Mouse (Mus musculus): Measurements from ENCODE around the gene Dicer1. TPM values are rescaled to one million over a fixed set of nuclear protein-coding genes. Genes with fewer than 3 reads are reported as not detected.

Gene Dicer1
- total RNA-seq, 2 experiments from 2014 or later, result 44.0 to 44.3 TPM

GRCm38 (mm10) chr12:104679121-104679818 is 72.5 kb downstream of the Dicer1 start:
- DNase-seq, result no peak
- intact Hi-C loops (cut with DNase I), result no loop called here

GRCm38 (mm10) chr12:104678462-104678861 is 73.3 kb downstream of the Dicer1 start:
- intact Hi-C loops (cut with DNase I), result no loop called here
- DNase-seq, result no peak

DNA sequence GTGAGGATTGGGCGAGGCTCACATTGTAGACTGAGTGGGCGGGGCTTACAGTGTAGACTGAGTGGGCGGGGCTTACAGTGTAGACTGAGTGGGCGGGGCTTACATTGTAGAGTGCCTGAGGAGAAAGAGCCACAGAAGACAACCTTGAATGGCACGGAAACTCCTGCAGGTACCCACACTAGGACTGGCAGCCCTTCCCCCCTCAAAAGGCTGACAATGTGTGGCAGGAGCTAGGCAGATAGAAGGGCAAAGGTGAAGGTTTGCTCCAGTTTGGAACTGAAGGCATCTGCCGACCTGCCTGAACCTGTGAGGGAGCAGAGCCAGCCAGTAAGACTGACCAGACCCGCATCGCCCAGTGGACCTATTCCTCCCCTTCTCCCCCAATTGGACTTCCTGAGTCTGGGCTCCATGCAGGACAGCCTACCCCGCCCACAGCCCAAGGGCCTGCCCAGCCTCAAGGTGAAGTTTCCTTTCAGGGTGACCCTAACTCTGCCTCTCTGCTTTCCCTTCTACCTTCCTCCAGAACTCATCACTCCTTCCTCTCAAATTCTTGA is 74.3 kb downstream of the Dicer1 start:
- DNase-seq, result no peak
- intact Hi-C loops (cut with DNase I), result no loop called here

GRCm38 (mm10) chr12:104676535-104677370 is 75.0 kb downstream of the Dicer1 start:
- intact Hi-C loops (cut with DNase I), result no loop called here
- DNase-seq, result no peak

DNA sequence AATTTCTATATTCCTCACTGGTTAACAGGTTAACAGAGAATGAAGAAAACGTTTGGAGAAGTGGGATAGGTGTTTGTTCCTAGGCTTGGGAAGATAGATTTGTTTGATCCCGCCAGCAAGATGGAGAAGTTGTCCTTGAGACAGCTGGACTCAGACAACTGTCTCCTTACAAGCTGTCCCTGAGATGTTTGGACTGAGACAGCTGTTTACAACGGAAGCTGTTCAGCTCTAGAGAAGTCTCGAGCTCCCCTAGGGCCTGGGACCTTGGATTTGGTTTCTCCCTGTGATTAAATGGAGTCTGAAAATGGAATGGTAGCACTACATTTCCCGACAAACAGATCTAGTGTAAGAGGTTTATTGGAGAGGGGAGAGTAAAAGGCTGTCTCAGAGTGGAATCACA is 78.8 kb downstream of the Dicer1 start:
- DNase-seq, result no peak
- intact Hi-C loops (cut with DNase I), result no loop called here

- intact Hi-C loops (cut with DNase I), result no loop called here
Observed at GRCm38 (mm10) chr12:104672406-104672805, 79.3 kb downstream of the Dicer1 start.

DNA sequence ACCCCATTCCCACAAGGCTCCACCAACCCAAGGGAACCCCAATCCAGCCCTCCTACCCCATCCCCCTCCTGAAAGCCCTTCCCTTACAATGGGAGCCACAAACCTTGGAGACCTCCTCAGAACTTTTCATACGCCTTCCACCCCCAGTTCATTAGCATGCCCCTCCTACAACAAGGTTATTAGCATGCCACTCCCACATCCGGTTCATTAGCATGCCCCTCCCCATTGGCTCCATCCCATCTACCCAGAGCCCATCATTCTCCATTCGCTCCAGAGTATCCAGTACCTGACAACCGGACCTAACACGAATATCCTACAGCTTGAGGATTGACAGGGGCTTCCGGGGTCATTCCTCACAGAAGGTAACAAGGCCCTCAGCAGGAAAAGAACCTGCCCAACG is 83.9 kb downstream of the Dicer1 start:
- DNase-seq, result no peak
- intact Hi-C loops (cut with DNase I), result no loop called here

More at GRCm38 (mm10) chr12:104672406-104672805, 79.3 kb downstream of the Dicer1 start:
- peak; percentile 21 to 35 for DNase-seq

- no peak for DNase-seq
- intact Hi-C loops (cut with DNase I), result no loop called here
Observed at GRCm38 (mm10) chr12:104665951-104666350, 85.8 kb downstream of the Dicer1 start.

GRCm38 (mm10) chr12:104665521-104665920 is 86.2 kb downstream of the Dicer1 start:
- intact Hi-C loops (cut with DNase I), result no loop called here

DNA sequence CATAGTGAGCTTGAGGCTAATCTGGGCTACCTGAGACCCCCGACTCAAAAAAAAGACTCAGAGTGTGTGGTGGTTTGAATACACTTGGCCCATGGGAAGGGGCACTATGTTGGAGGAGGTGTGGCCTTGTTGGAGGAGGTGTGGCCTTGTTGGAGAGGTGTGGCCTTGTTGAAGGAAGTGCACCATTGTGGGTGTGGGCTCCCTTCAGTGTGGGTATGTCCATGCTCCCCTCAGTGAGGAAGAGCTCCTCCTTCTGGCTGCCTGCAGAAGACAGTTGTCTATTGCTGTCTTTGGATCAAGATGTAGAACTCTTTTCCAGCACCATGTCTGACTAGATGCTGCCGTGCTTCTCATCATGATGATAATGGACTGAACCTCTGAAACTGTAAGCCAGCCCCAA is 95.6 kb downstream of the Dicer1 start:
- intact Hi-C loops (cut with DNase I), result no loop called here

More at GRCm38 (mm10) chr12:104665521-104665920, 86.2 kb downstream of the Dicer1 start:
- DNase-seq, result no peak

DNA sequence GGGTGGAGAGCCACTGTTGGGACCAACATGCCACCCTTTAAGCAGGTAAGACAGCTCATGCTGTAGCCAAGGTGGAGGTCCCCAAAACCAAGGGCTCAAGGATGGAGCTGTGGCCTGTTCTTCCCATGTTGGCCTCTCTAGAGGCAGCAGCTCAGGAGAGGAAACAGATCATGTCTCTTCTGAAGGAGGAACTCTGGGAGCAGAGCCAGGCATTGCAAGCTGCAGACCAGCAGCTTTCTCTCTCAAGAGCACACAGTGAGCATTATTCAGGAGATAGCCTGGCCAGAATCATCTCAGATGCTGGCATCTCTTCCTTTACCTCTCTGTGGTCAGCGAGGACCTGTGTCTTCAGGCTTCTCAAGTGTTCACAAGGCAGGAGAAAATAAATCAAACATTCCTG is 96.7 kb downstream of the Dicer1 start:
- DNase-seq, result peak; percentile 7 to 12
- intact Hi-C loops (cut with DNase I), result no loop called here

More for the DNA sequence above, 95.6 kb downstream of the Dicer1 start:
- DNase-seq, result no peak

GRCm38 (mm10) chr12:104652021-104652420 is 99.7 kb downstream of the Dicer1 start:
- intact Hi-C loops (cut with DNase I), result no loop called here
- no peak for DNase-seq

DNA sequence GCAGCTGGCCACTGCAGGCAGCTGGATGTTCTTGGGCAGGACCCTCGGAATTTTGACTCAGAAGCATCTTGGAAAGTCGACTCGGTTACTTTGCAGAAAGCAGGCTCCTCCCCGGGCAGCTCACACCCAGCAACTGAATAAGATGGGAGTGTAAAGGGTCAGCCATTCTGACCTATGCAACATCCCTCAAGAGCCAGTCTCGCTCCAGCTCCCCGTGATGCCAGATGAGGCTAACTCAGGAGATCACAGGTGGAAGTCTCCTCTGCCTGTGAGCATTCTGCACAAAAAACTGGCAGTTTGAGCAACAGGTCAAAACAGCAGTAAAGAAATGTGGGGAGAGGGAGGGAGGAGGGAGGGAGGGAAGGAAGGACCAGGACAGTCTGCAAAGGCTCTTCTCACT is 100.5 kb downstream of the Dicer1 start:
- no peak for DNase-seq
- intact Hi-C loops (cut with DNase I), result no loop called here

- DNase-seq, result no peak
- intact Hi-C loops (cut with DNase I), result no loop called here
Observed at GRCm38 (mm10) chr12:104650510-104651260, 101.1 kb downstream of the Dicer1 start.

DNA sequence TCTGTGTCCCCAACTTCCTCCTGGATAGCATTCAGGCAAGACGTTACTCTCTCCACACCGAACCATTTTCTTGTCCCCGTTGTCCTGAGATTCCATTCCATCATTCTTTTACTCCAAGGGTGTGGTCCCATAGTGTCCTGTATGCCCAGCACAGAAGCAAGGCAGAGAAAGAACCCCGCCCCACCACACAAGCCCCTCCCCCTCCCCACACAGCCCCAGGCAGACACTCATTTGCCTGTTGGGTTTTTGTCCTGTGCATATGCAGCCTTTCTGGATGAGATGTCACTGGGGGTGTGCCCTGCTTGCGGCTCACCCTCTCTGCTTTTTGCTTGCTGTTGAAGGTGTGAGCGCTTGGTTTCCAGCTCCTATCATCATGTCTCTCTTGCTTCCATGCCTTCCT is 103.4 kb downstream of the Dicer1 start:
- intact Hi-C loops (cut with DNase I), result no loop called here
- no peak for DNase-seq

- intact Hi-C loops (cut with DNase I), result no loop called here
- peak; percentile 23 to 30 for DNase-seq
Observed at GRCm38 (mm10) chr12:104642337-104642736, 109.4 kb downstream of the Dicer1 start.

DNA sequence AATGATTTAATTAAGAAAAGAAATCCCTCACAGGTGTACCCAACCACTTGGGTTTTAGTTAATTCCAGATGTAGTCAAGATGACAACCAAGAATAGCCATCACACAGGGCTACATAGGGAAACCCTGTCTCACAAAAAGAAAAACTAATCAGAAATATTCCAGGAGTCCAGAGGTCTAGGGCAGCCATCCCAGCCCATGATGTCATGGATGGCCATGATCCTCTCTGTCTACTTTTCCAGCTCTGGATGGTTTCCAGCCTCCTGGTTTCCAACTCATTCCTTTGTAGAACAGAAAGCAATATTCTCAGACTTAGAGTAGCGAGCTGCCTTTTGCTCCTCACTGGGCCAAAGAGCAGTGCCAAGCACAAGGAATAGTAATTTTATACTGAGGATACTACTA is 110.8 kb downstream of the Dicer1 start:
- DNase-seq, result peak; percentile 62 to 69
- intact Hi-C loops (cut with DNase I), result no loop called here

DNA sequence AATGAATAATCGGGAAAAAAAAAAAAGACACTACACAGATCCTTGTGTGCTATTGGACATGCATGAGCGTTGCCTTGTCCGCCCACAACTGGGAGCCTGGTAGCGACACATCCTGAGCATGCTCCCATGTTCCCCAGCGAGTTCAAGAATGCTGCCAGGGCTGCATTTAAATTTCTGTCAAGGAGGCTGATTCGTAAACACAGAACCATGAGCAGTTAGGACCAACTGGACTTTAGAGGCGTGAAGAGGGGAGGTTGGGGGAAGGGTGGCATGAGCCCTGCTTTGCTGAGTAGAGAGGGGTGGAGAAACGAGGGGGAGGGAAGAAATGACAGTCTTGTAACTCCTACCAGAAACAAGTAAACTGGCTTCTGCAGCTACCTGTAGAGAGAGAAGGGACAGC is 113.6 kb downstream of the Dicer1 start:
- intact Hi-C loops (cut with DNase I), result no loop called here
- no peak for DNase-seq

Data from heart, postnatal 10 days (tissue).